Mouse (Mus musculus) embryonic facial prominence, embryonic 15.5 days (tissue): ENCODE data around the gene Osbpl11. TPM values are rescaled to one million over a fixed set of nuclear protein-coding genes. Genes with fewer than 3 reads are reported as not detected.
"Not testable (repeated sequence)": the region's sequence is repeated elsewhere in the genome, so short reads cannot be mapped to it uniquely, and the experiment has no call there.

Source experiments
- ATAC-seq: fragments of 200-750 bp; cut with Nextera tagmentation; 2 replicates; pipeline ENCODE4 v1.8.0; 2017; ENCODE audit warnings: low read depth, moderate TSS enrichment; ENCODE audit not compliant: insufficient number of reproducible peaks, low FRiP score, low TSS enrichment
- H3K27ac ChIP-seq: fragments of 300-500 bp; sonication (generic); replicated peaks from 2 replicates; pipeline ENCODE4 v1.5.1; 2015; ENCODE audit warnings: mild to moderate bottlenecking, inconsistent platforms
- H3K27me3 ChIP-seq: fragments of 300-500 bp; sonication (generic); 2 replicates; pipeline ENCODE4 v1.6.1; 2015; ENCODE audit warnings: inconsistent platforms
- H3K36me3 ChIP-seq: fragments of 300-500 bp; sonication (generic); 2 replicates; pipeline ENCODE4 v1.6.1; 2015; ENCODE audit warnings: mild to moderate bottlenecking, inconsistent platforms
- H3K4me1 ChIP-seq: fragments of 300-500 bp; sonication (generic); 2 replicates; pipeline ENCODE4 v1.6.1; 2015; ENCODE audit warnings: inconsistent platforms
- H3K4me2 ChIP-seq: fragments of 300-500 bp; sonication (generic); replicated peaks from 2 replicates; pipeline ENCODE4 v1.6.1; 2015; ENCODE audit warnings: mild to moderate bottlenecking, inconsistent platforms
- H3K4me3 ChIP-seq: fragments of 300-500 bp; sonication (generic); replicated peaks from 2 replicates; pipeline ENCODE4 v1.5.1; 2015; ENCODE audit warnings: mild to moderate bottlenecking, inconsistent platforms
- H3K9ac ChIP-seq: fragments of 300-500 bp; sonication (generic); 2 replicates; pipeline ENCODE4 v1.6.1; 2015; ENCODE audit warnings: inconsistent platforms
- H3K9me3 ChIP-seq: fragments of 300-500 bp; sonication (generic); replicated peaks from 2 replicates; pipeline ENCODE4 v1.6.1; 2016; ENCODE audit warnings: inconsistent platforms
- WGBS: fragments of 180-500 bp; shearing (Covaris S2); methylation state at CpG from one replicate; pipeline ENCODE4 v1.1.7; 2015; 5-methylcytosine and 5-hydroxymethylcytosine counted together
- polyA plus RNA-seq: library from polyadenylated mRNA; unstranded; fragments of >200 nt; fragmentation: Nextera tagmentation; extraction: Ambion mirVana; gene quantifications from 2 replicates; pipeline ENCODE4 v1.2.1, GENCODE M21; 2015

The Osbpl11 gene
- polyA plus RNA-seq, 1 experiment from 2014 or later = 17.6 TPM

GRCm38 (mm10) chr16:33159363-33159762 lies 25.5 kb upstream of the Osbpl11 start:
- Histone ChIP-seq H3K4me1 (no peaks in the 10 kb centered on the region; the same call in 1 of the 2 replicates), H3K4me2 (no peak overlapping the region), H3K27ac (no peak overlapping the region), H3K9me3 (no peaks in the 10 kb centered on the region), H3K9ac (no peak overlapping the region), H3K4me3 (no peak overlapping the region), H3K27me3 (no peaks in the 10 kb centered on the region), H3K36me3 (no peaks in the 10 kb centered on the region)
- ATAC-seq = no peak
- 85% methylated on average over 2 of the region's 2 CpGs for WGBS

GRCm38 (mm10) chr16:33163330-33164090 lies 21.4 kb upstream of the Osbpl11 start:
- H3K9me3 ChIP-seq = no peaks in the 10 kb centered on the region
- no peaks in the 10 kb centered on the region; the same call in 1 of the 2 replicates for H3K4me1 ChIP-seq
- H3K4me3 ChIP-seq = no peak overlapping the region
- H3K4me2 ChIP-seq = no peak overlapping the region
- ATAC-seq = no peak
- no peaks in the 10 kb centered on the region for H3K36me3 ChIP-seq
- H3K27ac ChIP-seq = no peak overlapping the region
- H3K9ac ChIP-seq = no peak overlapping the region
- no peaks in the 10 kb centered on the region for H3K27me3 ChIP-seq
- WGBS = 67% methylated on average over 13 of the region's 13 CpGs

- not testable (repeated sequence) for H3K4me1 ChIP-seq, H3K4me3 ChIP-seq, H3K9me3 ChIP-seq, ATAC-seq, H3K4me2 ChIP-seq, H3K9ac ChIP-seq, H3K36me3 ChIP-seq, H3K27me3 ChIP-seq, H3K27ac ChIP-seq
- 66% methylated on average over 6 of the region's 6 CpGs for WGBS
Measured at GRCm38 (mm10) chr16:33166284-33166683, 18.6 kb upstream of the Osbpl11 start.

- Histone ChIP-seq H3K27me3 (no peaks in the 10 kb centered on the region), H3K4me3 (no peak overlapping the region), H3K4me2 (no peak overlapping the region), H3K36me3 (no peaks in the 10 kb centered on the region), H3K27ac (no peak overlapping the region), H3K9me3 (no peaks in the 10 kb centered on the region), H3K4me1 (no peaks in the 10 kb centered on the region; the same call in 1 of the 2 replicates), H3K9ac (no peak overlapping the region)
- WGBS = 35% methylated on average over 5 of the region's 5 CpGs
- ATAC-seq = no peak
Measured at GRCm38 (mm10) chr16:33167537-33167936, 17.3 kb upstream of the Osbpl11 start.

- Histone ChIP-seq H3K27me3 (no peaks in the 10 kb centered on the region), H3K4me1 (no peaks in the 10 kb centered on the region), H3K36me3 (no peaks in the 10 kb centered on the region), H3K9me3 (no peaks in the 10 kb centered on the region), H3K4me3 (no peak overlapping the region), H3K4me2 (no peak overlapping the region), H3K9ac (no peak overlapping the region), H3K27ac (no peak overlapping the region)
- ATAC-seq = no peak
- WGBS = 77% methylated on average over 8 of the region's 8 CpGs
Measured at GRCm38 (mm10) chr16:33169471-33170034, 15.3 kb upstream of the Osbpl11 start.

GRCm38 (mm10) chr16:33170716-33171587 lies 13.9 kb upstream of the Osbpl11 start:
- H3K4me2 ChIP-seq = no peak overlapping the region
- H3K9ac ChIP-seq = no peak overlapping the region
- H3K9me3 ChIP-seq = no peaks in the 10 kb centered on the region
- H3K36me3 ChIP-seq = no peaks in the 10 kb centered on the region
- no peaks in the 10 kb centered on the region for H3K4me1 ChIP-seq
- H3K27me3 ChIP-seq = no peaks in the 10 kb centered on the region
- H3K27ac ChIP-seq = no peak overlapping the region
- no peak for ATAC-seq
- H3K4me3 ChIP-seq = no peak overlapping the region
- WGBS = 68% methylated on average over 9 of the region's 9 CpGs

- Histone ChIP-seq H3K27ac (no peak overlapping the region), H3K4me1 (no peaks in the 10 kb centered on the region), H3K9me3 (no peaks in the 10 kb centered on the region), H3K4me3 (no peak overlapping the region), H3K36me3 (no peaks in the 10 kb centered on the region), H3K27me3 (no peaks in the 10 kb centered on the region), H3K4me2 (no peak overlapping the region), H3K9ac (no peak overlapping the region)
- ATAC-seq = no peak
- 74% methylated on average over 6 of the region's 6 CpGs for WGBS
Measured at GRCm38 (mm10) chr16:33171800-33172199, 13.1 kb upstream of the Osbpl11 start.

- no peaks in the 10 kb centered on the region for H3K36me3 ChIP-seq
- no peak for ATAC-seq
Measured at GRCm38 (mm10) chr16:33173151-33173550, 11.7 kb upstream of the Osbpl11 start.

GRCm38 (mm10) chr16:33174695-33175094 lies 10.2 kb upstream of the Osbpl11 start:
- no peaks in the 10 kb centered on the region for H3K36me3 ChIP-seq
- no peak overlapping the region for H3K27ac ChIP-seq

More at GRCm38 (mm10) chr16:33173151-33173550, 11.7 kb upstream of the Osbpl11 start:
- Histone ChIP-seq H3K9ac (no peak overlapping the region), H3K9me3 (no peaks in the 10 kb centered on the region), H3K4me2 (no peak overlapping the region), H3K4me3 (no peak overlapping the region), H3K27me3 (no peaks in the 10 kb centered on the region), H3K27ac (no peak overlapping the region), H3K4me1 (no peaks in the 10 kb centered on the region)
- 49% methylated on average over 5 of the region's 5 CpGs for WGBS

GRCm38 (mm10) chr16:33176831-33177230 lies 8.0 kb upstream of the Osbpl11 start:
- 87% methylated on average over 5 of the region's 5 CpGs for WGBS
- not testable (repeated sequence) for ATAC-seq, H3K27me3 ChIP-seq, H3K4me3 ChIP-seq, H3K9me3 ChIP-seq, H3K27ac ChIP-seq, H3K36me3 ChIP-seq, H3K9ac ChIP-seq, H3K4me2 ChIP-seq, H3K4me1 ChIP-seq

More at GRCm38 (mm10) chr16:33174695-33175094, 10.2 kb upstream of the Osbpl11 start:
- Histone ChIP-seq H3K4me2 (no peak overlapping the region), H3K27me3 (no peaks in the 10 kb centered on the region), H3K4me3 (no peak overlapping the region), H3K4me1 (no peaks in the 10 kb centered on the region), H3K9me3 (no peaks in the 10 kb centered on the region), H3K9ac (no peak overlapping the region)
- ATAC-seq = no peak

- H3K27me3 ChIP-seq = no peaks in the 10 kb centered on the region
- no peak overlapping the region for H3K4me3 ChIP-seq
- H3K36me3 ChIP-seq = no peaks in the 10 kb centered on the region
- H3K27ac ChIP-seq = no peak overlapping the region
- no peak for ATAC-seq
- no peak overlapping the region for H3K9ac ChIP-seq
- no peak overlapping the region for H3K4me2 ChIP-seq
- H3K9me3 ChIP-seq = no peaks in the 10 kb centered on the region
- H3K4me1 ChIP-seq = no peaks in the 10 kb centered on the region
- 83% methylated on average over 4 of the region's 4 CpGs for WGBS
Measured at GRCm38 (mm10) chr16:33177722-33178121, 7.1 kb upstream of the Osbpl11 start.
